Mouse (Mus musculus): Measurements from ENCODE around the gene Ss18l1.

The Ss18l1 gene

GRCm38 (mm10) chr2:180090285-180090684 lies 48.0 kb downstream of the Ss18l1 start:
- no peak for DNase-seq

GRCm38 (mm10) chr2:180095711-180096110 lies 53.4 kb downstream of the Ss18l1 start:
- no peak for DNase-seq

- no peak for DNase-seq
These were observed 55.3 kb downstream of the Ss18l1 start for GRCm38 (mm10) chr2:180097585-180097984.

- no peak for DNase-seq
These were observed 55.9 kb downstream of the Ss18l1 start for GRCm38 (mm10) chr2:180098167-180098566.

GRCm38 (mm10) chr2:180099529-180099928 lies 57.2 kb downstream of the Ss18l1 start:
- DNase-seq = no peak

GRCm38 (mm10) chr2:180103151-180103977 lies 61.1 kb downstream of the Ss18l1 start:
- DNase-seq = no peak

- peak; percentile 74 to 86 for DNase-seq
These were observed 61.8 kb downstream of the Ss18l1 start, which contains the start of gene Hrh3 for GRCm38 (mm10) chr2:180103978-180104658. Hrh3 (minus strand) TSS chr2:180104488.

GRCm38 (mm10) chr2:180104659-180105377 lies 62.5 kb downstream of the Ss18l1 start:
- DNase-seq = no peak

GRCm38 (mm10) chr2:180105441-180106190 lies 63.3 kb downstream of the Ss18l1 start:
- peak in 1 of 2 experiments; percentile 51 for DNase-seq

GRCm38 (mm10) chr2:180107081-180107480 lies 64.8 kb downstream of the Ss18l1 start:
- DNase-seq = no peak

- DNase-seq = no peak
These were observed 66.0 kb downstream of the Ss18l1 start for GRCm38 (mm10) chr2:180108285-180108684.

GRCm38 (mm10) chr2:180113909-180114890 lies 71.9 kb downstream of the Ss18l1 start:
- DNase-seq = peak; percentile 78 to 80

- DNase-seq = peak; percentile 62 to 68
These were observed 73.0 kb downstream of the Ss18l1 start for GRCm38 (mm10) chr2:180115279-180115678.

- DNase-seq = no peak
These were observed 73.8 kb downstream of the Ss18l1 start for GRCm38 (mm10) chr2:180116081-180116493.

GRCm38 (mm10) chr2:180116741-180117484 lies 74.6 kb downstream of the Ss18l1 start:
- DNase-seq = peak in 1 of 2 experiments; percentile 55

GRCm38 (mm10) chr2:180117485-180118194 lies 75.3 kb downstream of the Ss18l1 start:
- DNase-seq = peak in 1 of 2 experiments; percentile 46

GRCm38 (mm10) chr2:180118661-180119438 lies 76.5 kb downstream of the Ss18l1 start, which contains the start of gene Osbpl2:
Osbpl2 (plus strand) TSS chr2:180119306.
- DNase-seq = peak; percentile 100
